Mouse (Mus musculus) hindbrain, embryonic 10.5 days (tissue): ENCODE measurements around the gene Nup93. TPM values are rescaled to one million over a fixed set of nuclear protein-coding genes. Genes with fewer than 3 reads are reported as not detected.
A peak's percentile ranks its signal among the peaks of the same experiment; 100 is the strongest.

Source experiments
- DNase-seq: peaks from one replicate; pipeline ENCODE4 v3.0.0-alpha.2; 2017; ENCODE audit warnings: low spot score
- H3K27ac ChIP-seq: fragments of 300-500 bp; sonication (generic); 2 replicates; pipeline ENCODE4 v1.5.1; 2016; ENCODE audit warnings: mild to moderate bottlenecking, moderate library complexity
- H3K27me3 ChIP-seq: fragments of 300-500 bp; sonication (generic); 2 replicates; pipeline ENCODE4 v1.6.1; 2016; ENCODE audit warnings: mild to moderate bottlenecking; ENCODE audit not compliant: poor library complexity, insufficient read depth, severe bottlenecking
- H3K36me3 ChIP-seq: fragments of 300-500 bp; sonication (generic); 2 replicates; pipeline ENCODE4 v1.6.1; 2016; ENCODE audit warnings: mild to moderate bottlenecking, moderate library complexity
- H3K4me1 ChIP-seq: fragments of 300-500 bp; sonication (generic); replicated peaks from 2 replicates; pipeline ENCODE4 v1.6.1; 2016; ENCODE audit warnings: mild to moderate bottlenecking
- H3K4me3 ChIP-seq: fragments of 300-500 bp; sonication (generic); 2 replicates; pipeline ENCODE4 v1.5.1; 2016; ENCODE audit warnings: mild to moderate bottlenecking, moderate library complexity
- H3K9me3 ChIP-seq: fragments of 300-500 bp; sonication (generic); 2 replicates; pipeline ENCODE4 v1.6.1; 2016; ENCODE audit warnings: mild to moderate bottlenecking, moderate library complexity
- WGBS: fragments of 180-500 bp; shearing (Covaris S2); methylation state at CpG from one replicate; pipeline ENCODE4 v1.1.7; 2016; 5-methylcytosine and 5-hydroxymethylcytosine counted together
- polyA plus RNA-seq: library from polyadenylated mRNA; unstranded; fragments of >200 nt; fragmentation: Nextera tagmentation; extraction: Ambion mirVana; gene quantifications from 2 replicates; pipeline ENCODE4 v1.2.1, GENCODE M21; 2016

Nup93 gene
- polyA plus RNA-seq, 1 experiment from 2014 or later = 114 TPM

DNA sequence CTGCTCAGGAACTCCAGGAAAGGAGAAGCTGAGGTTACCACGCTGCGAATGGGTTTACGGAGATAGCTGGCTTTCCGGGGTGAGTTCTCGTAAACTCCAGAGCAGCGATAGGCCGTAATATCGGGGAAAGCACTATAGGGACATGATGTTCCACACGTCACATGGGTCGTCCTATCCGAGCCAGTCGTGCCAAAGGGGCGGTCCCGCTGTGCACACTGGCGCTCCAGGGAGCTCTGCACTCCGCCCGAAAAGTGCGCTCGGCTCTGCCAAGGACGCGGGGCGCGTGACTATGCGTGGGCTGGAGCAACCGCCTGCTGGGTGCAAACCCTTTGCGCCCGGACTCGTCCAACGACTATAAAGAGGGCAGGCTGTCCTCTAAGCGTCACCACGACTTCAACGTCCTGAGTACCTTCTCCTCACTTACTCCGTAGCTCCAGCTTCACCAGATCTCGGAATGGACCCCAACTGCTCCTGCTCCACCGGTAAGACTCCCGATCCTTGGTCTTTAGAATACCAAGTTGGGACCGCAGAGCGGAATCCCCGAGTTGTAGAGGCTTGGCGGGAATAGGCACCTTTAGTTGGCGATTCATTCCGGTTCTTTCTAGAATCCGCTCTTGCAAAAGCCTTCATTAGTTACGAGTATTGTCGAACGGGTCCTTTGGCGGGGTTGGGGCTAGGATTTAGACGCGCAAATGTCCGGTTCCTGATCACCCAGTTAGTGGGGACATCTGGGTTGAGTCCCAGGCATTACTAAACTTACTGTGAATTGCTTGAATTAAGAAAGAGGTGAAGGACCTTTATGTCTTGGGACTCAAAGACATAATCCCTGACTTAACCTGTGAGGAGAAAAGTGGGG is 35.3 kb upstream of the Nup93 start, which contains the start of gene Mt1:
TSS of gene Mt1 (plus strand) at position 226 of the 856 bp plus-strand sequence.
- DNase-seq = peak; percentile 73
- H3K36me3 ChIP-seq = no peaks in the 10 kb centered on the region
- peaks cover 34% of the 10 kb centered on the region for H3K4me1 ChIP-seq
- H3K27ac ChIP-seq = peak within 1 kb of the TSS; percentile 69
- H3K4me3 ChIP-seq = peak within 1 kb of the TSS; percentile 58
- no peaks in the 10 kb centered on the region for H3K9me3 ChIP-seq
- peaks cover 100% of the 10 kb centered on the region for H3K27me3 ChIP-seq
- under 1% methylated on average over 50 of the region's 50 CpGs for WGBS

DNA sequence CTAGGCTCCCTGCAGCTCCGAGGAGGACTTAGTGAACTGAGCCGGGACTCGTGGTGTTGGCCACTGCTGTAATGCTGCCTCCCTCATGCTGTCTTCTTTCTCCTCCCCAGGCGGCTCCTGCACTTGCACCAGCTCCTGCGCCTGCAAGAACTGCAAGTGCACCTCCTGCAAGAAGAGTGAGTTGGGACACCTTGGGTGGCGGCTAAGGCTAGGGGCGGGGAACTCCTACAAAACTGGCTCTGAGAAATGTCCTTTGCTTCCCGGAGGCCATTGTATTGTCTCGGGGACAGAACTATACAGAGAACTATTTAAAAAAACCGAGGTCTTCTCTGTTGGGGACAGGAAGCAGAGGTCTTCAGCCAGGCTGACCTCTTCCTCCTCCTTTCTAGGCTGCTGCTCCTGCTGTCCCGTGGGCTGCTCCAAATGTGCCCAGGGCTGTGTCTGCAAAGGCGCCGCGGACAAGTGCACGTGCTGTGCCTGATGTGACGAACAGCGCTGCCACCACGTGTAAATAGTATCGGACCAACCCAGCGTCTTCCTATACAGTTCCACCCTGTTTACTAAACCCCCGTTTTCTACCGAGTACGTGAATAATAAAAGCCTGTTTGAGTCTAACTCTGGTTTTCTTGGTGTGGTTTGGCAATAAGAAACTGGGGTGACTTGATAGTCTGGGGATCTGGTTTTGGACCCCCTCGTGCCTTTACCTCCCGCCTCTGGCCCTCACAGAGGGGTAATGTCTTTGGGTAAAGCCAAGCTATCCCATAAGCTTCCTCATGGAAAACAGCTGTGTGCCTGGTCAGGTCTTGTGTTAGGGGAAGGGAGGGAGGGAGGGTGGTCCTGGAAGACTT is 34.4 kb upstream of the Nup93 start:
- no peaks in the 10 kb centered on the region for H3K36me3 ChIP-seq
- no peaks in the 10 kb centered on the region for H3K9me3 ChIP-seq
- peak; percentile 56 for DNase-seq
- H3K4me3 ChIP-seq = peak overlapping the region; percentile 58
- H3K4me1 ChIP-seq = peaks cover 36% of the 10 kb centered on the region
- 5% methylated on average over 25 of the region's 25 CpGs for WGBS
- H3K27ac ChIP-seq = peak overlapping the region; percentile 69
- H3K27me3 ChIP-seq = peaks cover 100% of the 10 kb centered on the region

DNA sequence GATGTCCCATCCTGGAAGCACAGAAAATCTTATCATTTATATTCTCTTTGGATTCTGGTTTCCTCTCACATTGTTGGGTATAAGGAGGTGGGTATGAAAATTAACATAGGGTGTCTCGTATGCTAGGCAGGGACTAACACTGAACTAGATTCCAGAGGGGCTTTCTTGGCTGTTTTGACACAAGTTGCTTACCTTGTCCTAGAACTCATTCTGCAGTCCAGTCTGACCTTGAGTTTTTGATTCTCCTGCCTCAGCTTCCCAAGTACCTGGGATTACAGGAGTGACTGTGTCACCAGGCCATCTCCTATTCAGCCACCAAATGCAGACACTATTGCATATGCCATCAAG is 33.8 kb upstream of the Nup93 start:
- peak overlapping the region; percentile 58; the same call in 1 of the 2 replicates for H3K4me3 ChIP-seq
- no peaks in the 10 kb centered on the region for H3K36me3 ChIP-seq
- no peak overlapping the region for H3K27ac ChIP-seq
- no peaks in the 10 kb centered on the region for H3K9me3 ChIP-seq
- 73% methylated on average over 1 of the region's 1 CpGs for WGBS
- H3K27me3 ChIP-seq = peaks cover 100% of the 10 kb centered on the region
- H3K4me1 ChIP-seq = peaks cover 36% of the 10 kb centered on the region
- no peak for DNase-seq

DNA sequence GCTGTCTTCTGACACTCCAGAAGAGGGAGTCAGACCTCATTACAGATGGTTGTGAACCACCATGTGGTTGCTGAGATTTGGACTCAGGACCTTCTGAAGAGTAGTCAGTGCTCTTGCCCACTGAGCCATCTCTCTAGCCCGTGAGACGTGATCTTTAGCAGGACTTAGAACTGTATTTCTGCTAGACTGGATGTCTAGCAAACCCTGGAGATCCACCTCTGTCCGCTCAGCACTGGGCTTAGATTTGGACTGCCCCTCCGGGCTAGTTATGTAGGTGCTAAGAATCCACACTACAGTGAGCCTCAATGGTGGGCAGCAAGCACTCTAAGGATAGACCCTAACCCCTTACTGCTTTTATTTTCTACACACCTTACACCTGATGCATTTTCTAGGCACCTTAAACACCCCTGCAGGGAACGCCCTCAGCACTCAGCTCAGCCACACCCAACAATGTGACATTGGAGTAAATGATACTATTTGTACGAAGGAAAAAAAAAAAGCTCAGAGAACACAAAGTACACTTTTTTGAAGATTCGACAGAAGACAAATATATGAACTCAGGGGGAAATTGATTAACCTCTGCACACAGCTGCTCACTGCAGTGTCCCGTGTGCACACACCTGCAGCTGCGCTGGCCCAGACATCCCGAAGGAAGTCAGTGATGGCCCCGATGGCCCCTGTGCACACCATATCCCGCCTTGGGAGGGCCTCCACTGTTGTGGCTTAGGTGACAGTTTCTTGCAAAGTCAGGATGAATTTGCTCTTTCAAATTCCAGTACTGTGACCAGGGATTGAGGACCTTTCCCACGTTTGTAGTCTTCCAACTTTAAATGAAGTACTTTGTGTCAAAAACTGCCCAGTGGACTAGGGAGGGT is 32.1 kb upstream of the Nup93 start:
- WGBS = 67% methylated on average over 13 of the region's 13 CpGs
- Histone ChIP-seq H3K4me1 (peaks cover 49% of the 10 kb centered on the region), H3K4me3 (peak overlapping the region; percentile 32), H3K27ac (no peak overlapping the region), H3K9me3 (no peaks in the 10 kb centered on the region), H3K36me3 (no peaks in the 10 kb centered on the region), H3K27me3 (peaks cover 100% of the 10 kb centered on the region)
- DNase-seq = no peak

DNA sequence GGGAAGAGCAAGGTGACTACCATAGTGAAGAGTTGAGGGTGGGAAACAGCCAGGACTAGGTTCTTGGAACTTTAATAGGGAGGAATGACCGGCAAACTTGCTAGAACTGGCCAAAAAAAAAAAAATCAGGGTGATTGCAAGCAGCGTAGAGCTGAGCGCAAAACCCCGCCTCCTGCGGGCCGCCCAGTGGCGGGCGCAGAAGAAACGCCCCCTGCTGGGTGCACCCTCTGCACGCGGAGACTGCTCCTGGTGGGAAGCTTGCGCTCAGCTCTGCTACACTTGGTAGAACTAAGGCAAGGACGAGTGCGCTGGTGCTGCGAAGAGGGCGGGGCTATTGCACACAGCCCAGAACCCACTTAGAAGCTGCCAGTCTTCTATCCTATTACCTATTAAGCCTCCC is 31.2 kb upstream of the Nup93 start:
- Histone ChIP-seq H3K27me3 (peaks cover 100% of the 10 kb centered on the region), H3K27ac (no peak overlapping the region), H3K4me1 (peaks cover 56% of the 10 kb centered on the region), H3K9me3 (no peaks in the 10 kb centered on the region), H3K36me3 (no peaks in the 10 kb centered on the region), H3K4me3 (peak overlapping the region; percentile 32)
- whole genome bisulfite sequencing = under 1% methylated on average over 16 of the region's 16 CpGs
- DNase-seq = peak; percentile 68

DNA sequence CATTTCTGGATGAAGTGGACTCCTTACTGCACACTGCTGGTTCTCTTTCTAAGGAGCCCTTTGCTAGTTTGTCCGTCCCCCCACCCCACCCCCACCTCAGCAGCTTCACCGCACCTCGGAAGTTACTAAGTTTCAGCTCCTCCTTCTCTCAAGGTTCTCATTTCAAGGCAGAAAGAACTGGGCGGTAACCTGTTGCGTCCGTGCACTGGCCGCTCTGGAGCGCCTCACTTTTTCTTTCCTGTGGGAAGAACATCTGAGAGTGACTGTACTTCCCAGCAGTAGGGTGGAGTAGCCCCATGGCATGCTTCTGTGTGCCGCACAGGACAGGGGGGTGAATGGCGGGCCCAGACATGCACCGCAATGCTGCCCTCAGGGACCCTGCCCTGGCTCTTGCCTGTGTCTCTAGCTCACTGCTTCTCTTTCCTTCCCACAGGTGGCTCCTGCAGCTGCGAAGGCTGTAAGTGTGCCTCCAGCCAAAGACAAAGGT is 30.0 kb upstream of the Nup93 start:
- WGBS = 19% methylated on average over 12 of the region's 12 CpGs
- H3K36me3 ChIP-seq = no peaks in the 10 kb centered on the region
- H3K4me3 ChIP-seq = no peak overlapping the region
- DNase-seq = no peak
- peaks cover 50% of the 10 kb centered on the region for H3K4me1 ChIP-seq
- no peaks in the 10 kb centered on the region for H3K9me3 ChIP-seq
- H3K27ac ChIP-seq = peak overlapping the region; percentile 35; the same call in 1 of the 2 replicates
- peaks cover 91% of the 10 kb centered on the region for H3K27me3 ChIP-seq

DNA sequence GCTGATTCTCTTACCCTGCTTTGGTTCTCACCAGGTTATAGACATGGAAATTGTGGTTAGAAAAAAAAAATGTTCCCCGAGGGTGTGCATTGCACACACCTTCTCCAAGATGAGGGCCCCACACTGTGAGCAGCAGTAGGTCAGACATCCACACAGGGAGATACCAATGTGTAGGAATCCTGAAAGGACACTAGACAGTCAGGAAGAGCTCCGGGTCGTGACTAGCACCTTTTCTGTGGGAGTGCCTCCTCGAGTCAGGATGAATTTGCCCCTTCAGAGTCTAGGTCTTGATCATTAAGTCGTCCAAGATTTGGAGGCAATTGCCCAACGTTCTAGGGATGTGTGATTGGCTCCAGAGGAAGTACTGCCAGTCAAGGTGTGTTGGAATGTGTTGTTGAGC is 28.6 kb upstream of the Nup93 start:
- Histone ChIP-seq H3K4me1 (peaks cover 48% of the 10 kb centered on the region), H3K9me3 (no peaks in the 10 kb centered on the region), H3K4me3 (no peak overlapping the region), H3K36me3 (no peaks in the 10 kb centered on the region), H3K27me3 (peaks cover 85% of the 10 kb centered on the region), H3K27ac (no peak overlapping the region)
- 72% methylated on average over 6 of the region's 6 CpGs for WGBS
- no peak for DNase-seq

DNA sequence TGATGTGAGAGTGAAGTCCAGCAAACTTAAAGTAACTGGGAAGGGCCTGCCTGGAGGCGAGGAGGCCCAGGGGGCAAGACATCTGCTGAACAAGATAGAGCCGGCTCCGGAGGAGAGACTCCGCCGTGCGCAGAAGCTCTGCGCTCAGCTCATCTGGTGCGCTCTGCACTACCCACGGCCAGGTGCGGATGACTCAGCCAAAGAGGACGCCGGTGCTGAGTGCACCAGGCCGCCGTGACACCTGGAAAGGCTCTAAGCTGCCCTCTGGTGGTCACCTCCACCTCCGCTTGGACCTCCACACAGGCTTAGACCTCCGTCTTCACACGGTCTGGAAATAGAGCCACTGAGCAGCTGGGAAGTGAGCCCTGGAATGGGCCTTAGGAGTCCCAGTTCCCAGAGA is 27.8 kb upstream of the Nup93 start:
- Histone ChIP-seq H3K9me3 (no peaks in the 10 kb centered on the region), H3K36me3 (no peaks in the 10 kb centered on the region), H3K27me3 (peaks cover 78% of the 10 kb centered on the region), H3K4me1 (peaks cover 55% of the 10 kb centered on the region), H3K4me3 (peak overlapping the region; percentile 26), H3K27ac (peak overlapping the region; percentile 59)
- DNase-seq = peak; percentile 69
- 3% methylated on average over 17 of the region's 17 CpGs for WGBS

DNA sequence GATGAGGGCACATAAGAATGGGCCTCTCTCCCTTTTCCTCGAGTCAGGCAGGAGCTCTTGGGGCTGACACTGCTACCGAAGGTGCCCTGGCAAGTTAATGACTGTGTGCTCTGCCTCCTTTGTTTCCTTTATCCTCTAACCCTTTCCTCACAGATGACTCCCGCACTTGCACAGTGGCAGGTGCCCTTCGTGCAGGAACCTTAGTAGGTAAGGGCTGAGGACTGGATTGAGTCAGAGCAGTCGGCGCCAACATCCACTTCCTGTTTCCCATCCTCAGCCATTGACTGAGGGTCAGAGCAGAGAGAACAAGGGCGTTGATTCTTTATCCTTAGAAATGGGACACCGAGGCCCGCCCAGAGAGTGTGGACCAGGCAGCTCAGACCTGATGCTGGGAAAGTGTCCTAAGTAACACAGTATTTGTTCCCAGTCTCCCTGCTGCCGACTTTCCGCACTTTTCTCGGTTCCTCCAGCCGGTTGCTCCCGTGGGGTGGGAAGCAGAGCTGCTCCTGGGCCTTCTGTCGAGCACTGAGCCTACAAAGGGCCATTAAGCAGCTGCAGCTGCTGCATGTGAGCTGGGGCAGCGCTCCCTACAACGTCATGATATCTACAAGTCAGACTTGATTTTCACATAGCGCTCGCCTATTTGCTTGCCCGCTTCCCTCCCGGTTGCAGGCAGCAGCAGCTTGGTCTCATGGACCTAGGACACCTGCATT is 26.9 kb upstream of the Nup93 start:
- peak overlapping the region; percentile 59 for H3K27ac ChIP-seq
- 30% methylated on average over 21 of the region's 21 CpGs for WGBS
- peak; percentile 37 for DNase-seq
- peaks cover 69% of the 10 kb centered on the region for H3K27me3 ChIP-seq
- H3K36me3 ChIP-seq = no peaks in the 10 kb centered on the region
- H3K4me1 ChIP-seq = peaks cover 55% of the 10 kb centered on the region
- no peaks in the 10 kb centered on the region for H3K9me3 ChIP-seq
- peak overlapping the region; percentile 22; the same call in 1 of the 2 replicates for H3K4me3 ChIP-seq

DNA sequence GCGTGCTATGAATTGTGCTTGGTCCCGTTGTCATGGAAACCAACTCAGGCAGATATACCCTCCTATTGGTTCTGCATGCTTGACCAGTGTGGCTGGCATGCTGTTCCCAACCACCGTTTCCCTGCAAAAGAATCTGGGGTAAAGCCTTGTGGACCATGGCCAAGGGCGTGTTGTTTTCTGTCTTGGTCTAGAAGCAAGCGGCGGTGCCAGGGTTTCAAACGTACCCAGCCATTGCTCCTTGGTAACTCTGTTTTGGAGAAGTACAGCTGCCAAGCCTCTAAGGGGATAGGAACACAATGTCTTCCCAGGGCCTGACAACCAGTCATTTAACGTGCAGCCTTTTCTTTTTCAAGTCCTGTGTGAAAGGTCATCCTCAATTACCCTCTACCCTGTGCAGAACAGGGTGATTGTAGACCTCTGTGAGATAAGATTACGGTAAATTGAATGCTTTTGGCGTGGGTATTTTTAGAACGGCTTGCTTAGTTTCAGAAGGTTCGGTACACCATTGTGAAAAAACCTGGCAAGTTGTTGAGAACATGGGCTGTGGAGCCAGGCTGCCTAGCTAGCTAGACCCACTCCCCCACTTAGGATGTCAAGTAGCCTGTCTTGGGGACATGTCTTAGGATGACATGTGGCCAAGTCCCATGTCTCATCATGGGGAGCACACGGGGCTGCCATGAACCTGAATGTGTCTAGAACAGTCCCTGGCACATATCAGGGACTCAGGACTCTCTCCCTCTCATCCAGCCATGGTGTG is 24.9 kb upstream of the Nup93 start:
- H3K27ac ChIP-seq = no peak overlapping the region
- 63% methylated on average over 13 of the region's 13 CpGs for WGBS
- H3K4me1 ChIP-seq = peaks cover 37% of the 10 kb centered on the region
- H3K9me3 ChIP-seq = no peaks in the 10 kb centered on the region
- no peaks in the 10 kb centered on the region for H3K36me3 ChIP-seq
- DNase-seq = no peak
- H3K4me3 ChIP-seq = no peak overlapping the region
- H3K27me3 ChIP-seq = peaks cover 49% of the 10 kb centered on the region

DNA sequence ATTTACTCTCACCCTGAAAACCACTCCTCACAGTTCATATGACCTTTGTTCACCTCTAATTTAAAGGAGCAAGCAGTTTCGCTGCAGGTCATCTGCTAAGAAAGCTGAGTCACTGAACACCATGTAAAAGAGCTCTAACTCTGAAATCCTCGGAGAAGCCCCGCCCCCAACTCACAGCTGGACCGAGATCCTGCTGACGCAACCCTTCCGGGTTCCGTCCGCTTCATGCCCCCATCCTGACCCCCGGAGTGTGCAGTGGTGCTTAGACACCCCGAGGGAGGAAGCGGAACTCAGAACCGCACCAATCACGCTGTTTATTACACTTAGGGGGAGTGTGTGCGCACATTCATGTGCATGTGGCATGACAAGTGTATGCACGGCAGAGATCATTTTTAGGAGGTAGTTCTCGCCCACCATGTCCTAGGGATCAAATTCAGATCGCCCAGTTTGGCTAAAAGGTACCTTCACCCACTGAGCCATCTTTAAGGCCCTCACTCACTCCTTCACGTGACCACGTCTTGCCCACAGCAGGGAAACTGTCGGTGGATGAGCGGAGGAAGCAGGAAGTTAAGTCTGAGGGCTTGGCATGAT is 23.2 kb upstream of the Nup93 start:
- no peaks in the 10 kb centered on the region for H3K36me3 ChIP-seq
- peak overlapping the region; percentile 45 for H3K4me3 ChIP-seq
- 21% methylated on average over 21 of the region's 21 CpGs for WGBS
- peak overlapping the region; percentile 45; the same call in 1 of the 2 replicates for H3K27ac ChIP-seq
- no peaks in the 10 kb centered on the region for H3K9me3 ChIP-seq
- peak; percentile 53 for DNase-seq
- peaks cover 34% of the 10 kb centered on the region for H3K4me1 ChIP-seq
- H3K27me3 ChIP-seq = peaks cover 31% of the 10 kb centered on the region
